Mouse (Mus musculus) R1 (cell line): ENCODE results near the gene Zcchc4.
"Not testable (repeated sequence)": the region's sequence is repeated elsewhere in the genome, so short reads cannot be mapped to it uniquely, and the experiment has no call there.

Experiments
- DNase-seq: peaks from one replicate; pipeline ENCODE4 v3.0.0-alpha.2; 2018; ENCODE audit warnings: low read depth, low spot score

The Zcchc4 gene

GRCm38 (mm10) chr5:52775237-52775636 lies at the start of gene Zcchc4:
Gene Zcchc4 (plus strand): TSS chr5:52775409.
- no peak for DNase-seq

GRCm38 (mm10) chr5:52727747-52728146 lies 47.5 kb upstream of the Zcchc4 start:
- no peak for DNase-seq

GRCm38 (mm10) chr5:52732811-52733210 lies 42.4 kb upstream of the Zcchc4 start:
- peak; percentile 3 for DNase-seq

GRCm38 (mm10) chr5:52736046-52736445 lies 39.2 kb upstream of the Zcchc4 start:
- no peak for DNase-seq

- DNase-seq, result peak; percentile 75
Observed at GRCm38 (mm10) chr5:52741391-52742111, 33.7 kb upstream of the Zcchc4 start, which contains the start of gene Pi4k2b. Gene Pi4k2b (plus strand): TSS chr5:52741574.

GRCm38 (mm10) chr5:52742112-52742813 lies 32.9 kb upstream of the Zcchc4 start:
- peak; percentile 70 for DNase-seq

GRCm38 (mm10) chr5:52743231-52743630 lies 32.0 kb upstream of the Zcchc4 start:
- no peak for DNase-seq

GRCm38 (mm10) chr5:52746920-52747319 lies 28.3 kb upstream of the Zcchc4 start:
- DNase-seq, result no peak

GRCm38 (mm10) chr5:52748732-52749131 lies 26.5 kb upstream of the Zcchc4 start:
- no peak for DNase-seq

- peak; percentile 10 for DNase-seq
Observed at GRCm38 (mm10) chr5:52753146-52753545, 22.1 kb upstream of the Zcchc4 start.

GRCm38 (mm10) chr5:52754196-52754595 lies 21.0 kb upstream of the Zcchc4 start:
- no peak for DNase-seq

GRCm38 (mm10) chr5:52755337-52755736 lies 19.9 kb upstream of the Zcchc4 start:
- DNase-seq, result no peak

GRCm38 (mm10) chr5:52755989-52756388 lies 19.2 kb upstream of the Zcchc4 start:
- DNase-seq, result no peak

GRCm38 (mm10) chr5:52762586-52762985 lies 12.6 kb upstream of the Zcchc4 start:
- DNase-seq, result no peak

- DNase-seq, result no peak
Observed at GRCm38 (mm10) chr5:52774267-52774666, 942 bp upstream of the Zcchc4 start.

- DNase-seq, result not testable (repeated sequence)
Observed at GRCm38 (mm10) chr5:52776466-52777354, 1.5 kb downstream of the Zcchc4 start.

- peak; percentile 92 for DNase-seq
Observed at GRCm38 (mm10) chr5:52782523-52783250, 7.5 kb downstream of the Zcchc4 start.

GRCm38 (mm10) chr5:52783251-52783620 lies 8.0 kb downstream of the Zcchc4 start:
- no peak for DNase-seq

GRCm38 (mm10) chr5:52783957-52784356 lies 8.7 kb downstream of the Zcchc4 start:
- no peak for DNase-seq

- no peak for DNase-seq
Observed at GRCm38 (mm10) chr5:52786556-52787322, 11.5 kb downstream of the Zcchc4 start.

- no peak for DNase-seq
Observed at GRCm38 (mm10) chr5:52793230-52793629, 18.0 kb downstream of the Zcchc4 start.
